Mouse (Mus musculus): ENCODE results near the gene Zfp593. TPM values are rescaled to one million over a fixed set of nuclear protein-coding genes. Genes with fewer than 3 reads are reported as not detected.

Zfp593 gene
- polyA plus RNA-seq, 1 experiment, result 6.0 TPM

- Histone ChIP-seq H3K27ac (ENCODE audit: insufficient read depth, low read depth, low read length) (peak overlapping the region; percentile 75), H3K4me3 (ENCODE audit: insufficient read depth, low read depth, low read length) (peak overlapping the region; percentile 15; the same call in 1 of the 2 replicates), H3K4me1 (ENCODE audit: control insufficient read depth, insufficient read depth, low read length) (0 out of 2 replicates have a peak, but pooled peaks cover 6% of the 10 kb centered on the region), H3K36me3 (ENCODE audit: control insufficient read depth, insufficient read depth, low read length) (no peaks in the 10 kb centered on the region), H3K27me3 (replicated peaks; ENCODE audit: control insufficient read depth, insufficient read depth, low read length) (peaks cover 2% of the 10 kb centered on the region; the same call in 1 of the 2 replicates)
- 46% methylated on average over 19 of the region's 19 CpGs for WGBS
- DNase-seq, result peak; percentile 76
- no peak for TF ChIP-seq CTCF (conservative IDR thresholded peaks at IDR 0.05; ENCODE audit: insufficient read depth, insufficient read length, low read depth, low read length)
- TF ChIP-seq POLR2A (IDR thresholded peaks at IDR 0.05; ENCODE audit: low read depth, low read length), result no peak
Observed at GRCm38 (mm10) chr4:134256407-134257197, 11.2 kb upstream of the Zfp593 start.

- H3K4me1 ChIP-seq (ENCODE audit: control insufficient read depth, insufficient read depth, low read length), result peaks cover 8% of the 10 kb centered on the region; the same call in 1 of the 2 replicates
- 65% methylated on average over 4 of the region's 4 CpGs for WGBS
Observed at GRCm38 (mm10) chr4:134255854-134256253, 10.5 kb upstream of the Zfp593 start.

GRCm38 (mm10) chr4:134254835-134255234, 9.4 kb upstream of the Zfp593 start:
- Histone ChIP-seq H3K4me1 (ENCODE audit: control insufficient read depth, insufficient read depth, low read length) (peaks cover 10% of the 10 kb centered on the region; the same call in 1 of the 2 replicates), H3K27ac (ENCODE audit: insufficient read depth, low read depth, low read length) (no peak overlapping the region), H3K4me3 (ENCODE audit: insufficient read depth, low read depth, low read length) (no peak overlapping the region), H3K36me3 (ENCODE audit: control insufficient read depth, insufficient read depth, low read length) (no peaks in the 10 kb centered on the region), H3K27me3 (replicated peaks; ENCODE audit: control insufficient read depth, insufficient read depth, low read length) (peaks cover 6% of the 10 kb centered on the region)
- TF ChIP-seq CTCF (conservative IDR thresholded peaks at IDR 0.05; ENCODE audit: insufficient read depth, insufficient read length, low read depth, low read length), result no peak
- no peak for TF ChIP-seq POLR2A (IDR thresholded peaks at IDR 0.05; ENCODE audit: low read depth, low read length)
- DNase-seq, result no peak
- WGBS, result 69% methylated on average over 3 of the region's 3 CpGs

More at GRCm38 (mm10) chr4:134255854-134256253, 10.5 kb upstream of the Zfp593 start:
- Histone ChIP-seq H3K36me3 (ENCODE audit: control insufficient read depth, insufficient read depth, low read length) (no peaks in the 10 kb centered on the region), H3K27me3 (replicated peaks; ENCODE audit: control insufficient read depth, insufficient read depth, low read length) (peaks cover 6% of the 10 kb centered on the region), H3K27ac (ENCODE audit: insufficient read depth, low read depth, low read length) (peak overlapping the region; percentile 75), H3K4me3 (ENCODE audit: insufficient read depth, low read depth, low read length) (peak overlapping the region; percentile 15; the same call in 1 of the 2 replicates)
- TF ChIP-seq POLR2A (IDR thresholded peaks at IDR 0.05; ENCODE audit: low read depth, low read length), result no peak
- DNase-seq, result peak; percentile 66

GRCm38 (mm10) chr4:134253722-134254324, 8.4 kb upstream of the Zfp593 start, which contains the start of gene Grrp1:
TSS of gene Grrp1 (minus strand) at chr4:134254106.
- TF ChIP-seq CTCF (conservative IDR thresholded peaks at IDR 0.05; ENCODE audit: insufficient read depth, insufficient read length, low read depth, low read length) (no peak), POLR2A (IDR thresholded peaks at IDR 0.05; ENCODE audit: low read depth, low read length) (peak; percentile 46)
- 9% methylated on average over 13 of the region's 13 CpGs for WGBS
- H3K4me3 ChIP-seq (ENCODE audit: insufficient read depth, low read depth, low read length), result peak within 1 kb of the TSS; percentile 64
- H3K27me3 ChIP-seq (replicated peaks; ENCODE audit: control insufficient read depth, insufficient read depth, low read length), result peaks cover 6% of the 10 kb centered on the region
- peaks cover 10% of the 10 kb centered on the region; the same call in 1 of the 2 replicates for H3K4me1 ChIP-seq (ENCODE audit: control insufficient read depth, insufficient read depth, low read length)
- DNase-seq, result peak; percentile 67
- H3K36me3 ChIP-seq (ENCODE audit: control insufficient read depth, insufficient read depth, low read length), result no peaks in the 10 kb centered on the region
- H3K27ac ChIP-seq (ENCODE audit: insufficient read depth, low read depth, low read length), result peak within 1 kb of the TSS; percentile 84

- Histone ChIP-seq H3K4me1 (ENCODE audit: control insufficient read depth, insufficient read depth, low read length) (peaks cover 10% of the 10 kb centered on the region; the same call in 1 of the 2 replicates), H3K36me3 (ENCODE audit: control insufficient read depth, insufficient read depth, low read length) (no peaks in the 10 kb centered on the region), H3K27ac (ENCODE audit: insufficient read depth, low read depth, low read length) (peak overlapping the region; percentile 84), H3K4me3 (ENCODE audit: insufficient read depth, low read depth, low read length) (peak overlapping the region; percentile 64), H3K27me3 (replicated peaks; ENCODE audit: control insufficient read depth, insufficient read depth, low read length) (peaks cover 6% of the 10 kb centered on the region)
- TF ChIP-seq CTCF (conservative IDR thresholded peaks at IDR 0.05; ENCODE audit: insufficient read depth, insufficient read length, low read depth, low read length) (no peak), POLR2A (IDR thresholded peaks at IDR 0.05; ENCODE audit: low read depth, low read length) (no peak)
- 34% methylated on average over 15 of the region's 15 CpGs for WGBS
- DNase-seq, result peak; percentile 68
Observed at GRCm38 (mm10) chr4:134252911-134253721, 7.7 kb upstream of the Zfp593 start.

- Histone ChIP-seq H3K4me1 (ENCODE audit: control insufficient read depth, insufficient read depth, low read length) (peaks cover 10% of the 10 kb centered on the region; the same call in 1 of the 2 replicates), H3K4me3 (ENCODE audit: insufficient read depth, low read depth, low read length) (peak overlapping the region; percentile 64), H3K27ac (ENCODE audit: insufficient read depth, low read depth, low read length) (peak overlapping the region; percentile 57), H3K36me3 (ENCODE audit: control insufficient read depth, insufficient read depth, low read length) (no peaks in the 10 kb centered on the region), H3K27me3 (replicated peaks; ENCODE audit: control insufficient read depth, insufficient read depth, low read length) (peaks cover 6% of the 10 kb centered on the region)
- 29% methylated on average over 22 of the region's 22 CpGs for WGBS
- DNase-seq, result peak; percentile 61
- TF ChIP-seq POLR2A (IDR thresholded peaks at IDR 0.05; ENCODE audit: low read depth, low read length) (no peak), CTCF (conservative IDR thresholded peaks at IDR 0.05; ENCODE audit: insufficient read depth, insufficient read length, low read depth, low read length) (no peak)
Observed at GRCm38 (mm10) chr4:134252131-134252910, 6.9 kb upstream of the Zfp593 start.

Data from kidney, adult 2 months (tissue).